Mouse (Mus musculus) forebrain, embryonic 15.5 days (tissue): ENCODE measurements at regions not wholly inside any gene's neighbourhood (a gene's known extent, or its start where the extent isn't known, plus 50 kb on each side); places are given as distances from the start of the nearest gene placed in this dataset.

Experiments
- ATAC-seq: fragments of 200-750 bp; cut with Nextera tagmentation; replicated peaks from 2 replicates; pipeline ENCODE4 v1.8.0; 2017; ENCODE audit warnings: mild to moderate bottlenecking, moderate TSS enrichment, moderate library complexity
- H3K27ac ChIP-seq: fragments of 300-500 bp; sonication (generic); replicated peaks from 2 replicates; pipeline ENCODE4 v1.5.1; 2015; ENCODE audit warnings: mild to moderate bottlenecking, inconsistent platforms
- H3K27me3 ChIP-seq: fragments of 300-500 bp; sonication (generic); 2 replicates; pipeline ENCODE4 v1.6.1; 2015; ENCODE audit warnings: inconsistent platforms
- H3K36me3 ChIP-seq: fragments of 300-500 bp; sonication (generic); 2 replicates; pipeline ENCODE4 v1.6.1; 2015; ENCODE audit warnings: mild to moderate bottlenecking, inconsistent platforms
- H3K4me1 ChIP-seq: fragments of 300-500 bp; sonication (generic); 2 replicates; pipeline ENCODE4 v1.6.1; 2015; ENCODE audit warnings: inconsistent platforms
- H3K4me2 ChIP-seq: fragments of 300-500 bp; sonication (generic); replicated peaks from 2 replicates; pipeline ENCODE4 v1.6.1; 2015; ENCODE audit warnings: mild to moderate bottlenecking, inconsistent platforms
- H3K4me3 ChIP-seq: fragments of 300-500 bp; sonication (generic); 2 replicates; pipeline ENCODE4 v1.5.1; 2015; ENCODE audit warnings: mild to moderate bottlenecking, inconsistent platforms
- H3K9ac ChIP-seq: fragments of 300-500 bp; sonication (generic); replicated peaks from 2 replicates; pipeline ENCODE4 v1.6.1; 2015; ENCODE audit warnings: mild to moderate bottlenecking, inconsistent platforms
- H3K9me3 ChIP-seq: fragments of 300-500 bp; sonication (generic); 2 replicates; pipeline ENCODE4 v1.6.1; 2016; ENCODE audit warnings: inconsistent platforms
- whole genome bisulfite sequencing: fragments of 180-500 bp; shearing (Covaris S2); methylation state at CpG from one replicate; pipeline ENCODE4 v1.1.7; 2015; ENCODE audit warnings: mixed read lengths; 5-methylcytosine and 5-hydroxymethylcytosine counted together

DNA sequence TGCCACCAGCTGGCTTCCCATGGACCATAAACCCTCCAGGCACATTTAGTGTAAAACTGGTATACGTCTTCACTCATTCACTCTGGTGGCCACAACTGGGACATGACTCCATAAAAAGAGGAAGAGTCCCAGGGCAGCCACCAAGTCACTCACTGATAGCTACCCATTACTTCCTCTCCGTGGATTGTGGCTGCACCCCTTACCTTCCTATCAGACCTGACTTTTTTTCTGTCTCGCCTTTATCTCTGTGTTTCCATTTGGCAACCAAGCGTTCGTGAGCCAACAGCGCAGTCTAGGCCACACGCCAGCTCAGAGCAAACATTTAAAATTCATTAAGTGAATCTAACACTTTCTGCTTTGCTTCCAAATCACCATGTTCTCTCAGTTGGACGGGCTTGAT, 53.9 kb upstream of the Slc44a1 start:
- no peak overlapping the region for H3K4me3 ChIP-seq
- no peaks in the 10 kb centered on the region for H3K9me3 ChIP-seq
- peaks cover 3% of the 10 kb centered on the region; the same call in 1 of the 2 replicates for H3K4me1 ChIP-seq
- ATAC-seq: no peak
- no peaks in the 10 kb centered on the region for H3K27me3 ChIP-seq
- H3K4me2 ChIP-seq: no peak overlapping the region
- no peaks in the 10 kb centered on the region for H3K36me3 ChIP-seq
- no peak overlapping the region for H3K27ac ChIP-seq
- WGBS: 61% methylated on average over 8 of the region's 8 CpGs
- H3K9ac ChIP-seq: no peak overlapping the region

GRCm38 (mm10) chr4:53384761-53385160, 55.5 kb upstream of the Slc44a1 start:
- Histone ChIP-seq H3K4me2 (no peak overlapping the region), H3K9me3 (no peaks in the 10 kb centered on the region), H3K27me3 (no peaks in the 10 kb centered on the region), H3K36me3 (no peaks in the 10 kb centered on the region), H3K27ac (no peak overlapping the region), H3K9ac (no peak overlapping the region), H3K4me3 (no peak overlapping the region), H3K4me1 (peaks cover 3% of the 10 kb centered on the region; the same call in 1 of the 2 replicates)
- WGBS: 21% methylated on average over 6 of the region's 6 CpGs
- peak; percentile 60 for ATAC-seq

DNA sequence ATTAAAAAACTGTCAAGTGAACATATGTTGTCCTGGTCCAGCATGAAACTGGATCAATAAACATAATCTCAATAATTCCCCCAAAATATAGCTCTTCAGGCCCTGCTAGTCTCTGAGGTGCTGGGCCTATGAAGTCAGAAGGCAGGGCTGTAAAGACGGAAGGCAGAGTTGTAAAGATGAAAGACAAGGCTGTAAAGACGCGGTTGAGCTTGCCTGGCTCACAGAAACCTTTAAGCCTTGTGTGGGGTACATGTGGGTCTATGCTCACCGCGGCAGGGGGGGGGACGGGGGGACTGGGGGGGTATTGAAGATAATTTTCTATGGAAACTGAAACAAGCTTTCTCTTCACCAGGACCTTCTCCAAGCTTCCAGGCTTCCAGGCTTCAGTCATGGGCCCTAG, 56.1 kb upstream of the Slc44a1 start:
- 79% methylated on average over 6 of the region's 6 CpGs for WGBS
- Histone ChIP-seq H3K27me3 (no peaks in the 10 kb centered on the region), H3K4me2 (no peak overlapping the region), H3K9ac (no peak overlapping the region), H3K27ac (no peak overlapping the region), H3K9me3 (no peaks in the 10 kb centered on the region), H3K4me1 (peaks cover 3% of the 10 kb centered on the region; the same call in 1 of the 2 replicates), H3K36me3 (no peaks in the 10 kb centered on the region), H3K4me3 (no peak overlapping the region)
- ATAC-seq: no peak

GRCm38 (mm10) chr4:53382012-53382411, 58.2 kb upstream of the Slc44a1 start:
- peaks cover 3% of the 10 kb centered on the region; the same call in 1 of the 2 replicates for H3K4me1 ChIP-seq
- no peaks in the 10 kb centered on the region for H3K36me3 ChIP-seq
- no peak overlapping the region for H3K4me2 ChIP-seq
- ATAC-seq: no peak
- 35% methylated on average over 4 of the region's 4 CpGs for WGBS
- H3K4me3 ChIP-seq: no peak overlapping the region
- no peaks in the 10 kb centered on the region for H3K9me3 ChIP-seq
- H3K27ac ChIP-seq: no peak overlapping the region
- no peaks in the 10 kb centered on the region for H3K27me3 ChIP-seq
- no peak overlapping the region for H3K9ac ChIP-seq

- Histone ChIP-seq H3K4me3 (no peak overlapping the region), H3K4me2 (no peak overlapping the region), H3K36me3 (no peaks in the 10 kb centered on the region), H3K9me3 (no peaks in the 10 kb centered on the region), H3K4me1 (peaks cover 1% of the 10 kb centered on the region; the same call in 1 of the 2 replicates), H3K27ac (no peak overlapping the region), H3K27me3 (no peaks in the 10 kb centered on the region), H3K9ac (no peak overlapping the region)
- 78% methylated on average over 1 of the region's 1 CpGs for WGBS
- ATAC-seq: no peak
These were observed 60.4 kb upstream of the Slc44a1 start for GRCm38 (mm10) chr4:53379855-53380254.

DNA sequence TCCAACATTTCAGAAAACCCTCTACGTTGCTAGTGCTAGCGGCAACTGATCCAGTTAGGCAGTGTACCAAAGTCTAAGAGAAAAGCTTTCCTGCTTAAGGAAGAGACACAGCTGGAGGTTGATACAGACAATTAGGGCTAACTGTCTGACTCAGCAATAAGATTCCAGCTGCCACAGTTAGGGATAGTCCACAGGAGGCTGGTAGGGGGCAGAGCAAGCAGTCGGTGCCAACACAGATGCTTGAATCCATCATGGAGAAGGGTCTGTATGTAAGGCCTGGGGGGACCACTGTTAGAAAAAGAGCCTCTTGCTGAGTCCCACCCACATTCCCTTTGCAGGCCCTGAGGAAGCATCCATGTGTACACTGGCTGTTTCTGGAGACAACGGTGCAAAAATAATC, 63.2 kb upstream of the Slc44a1 start:
- Histone ChIP-seq H3K27ac (no peak overlapping the region), H3K9ac (no peak overlapping the region), H3K4me1 (no peaks in the 10 kb centered on the region), H3K9me3 (no peaks in the 10 kb centered on the region), H3K4me2 (no peak overlapping the region), H3K4me3 (no peak overlapping the region), H3K36me3 (no peaks in the 10 kb centered on the region), H3K27me3 (no peaks in the 10 kb centered on the region)
- no peak for ATAC-seq
- WGBS: 59% methylated on average over 4 of the region's 4 CpGs

DNA sequence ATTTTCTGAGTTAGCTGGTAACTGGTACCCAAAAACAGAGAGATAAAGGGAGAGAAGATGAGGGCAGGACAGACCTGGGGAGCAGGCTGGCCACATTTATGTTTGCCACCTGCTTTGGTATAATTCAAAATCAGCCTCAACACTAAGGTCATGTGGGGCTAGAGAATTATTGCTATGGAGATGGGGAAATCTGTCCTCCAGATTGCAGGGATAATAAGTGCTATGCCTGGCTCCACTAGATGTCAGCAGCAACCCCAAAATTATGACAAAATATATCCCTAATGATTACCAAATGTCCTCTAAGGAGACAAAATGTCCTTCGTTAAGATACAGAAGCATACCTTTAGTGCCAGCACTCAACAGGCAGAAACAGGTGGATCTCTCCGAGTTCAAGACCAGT, 83.8 kb upstream of the Slc44a1 start:
- H3K9ac ChIP-seq: no peak overlapping the region
- peaks cover 8% of the 10 kb centered on the region; the same call in 1 of the 2 replicates for H3K4me1 ChIP-seq
- no peak overlapping the region for H3K27ac ChIP-seq
- no peak overlapping the region for H3K4me2 ChIP-seq
- WGBS: 85% methylated on average over 2 of the region's 2 CpGs
- H3K36me3 ChIP-seq: no peaks in the 10 kb centered on the region
- H3K4me3 ChIP-seq: no peak overlapping the region
- ATAC-seq: no peak
- no peaks in the 10 kb centered on the region for H3K27me3 ChIP-seq
- H3K9me3 ChIP-seq: no peaks in the 10 kb centered on the region

- no peaks in the 10 kb centered on the region for H3K9me3 ChIP-seq
- H3K4me3 ChIP-seq: no peak overlapping the region
- peak; percentile 70 for ATAC-seq
- no peak overlapping the region for H3K27ac ChIP-seq
- no peaks in the 10 kb centered on the region for H3K27me3 ChIP-seq
- peaks cover 8% of the 10 kb centered on the region; the same call in 1 of the 2 replicates for H3K4me1 ChIP-seq
- 24% methylated on average over 5 of the region's 5 CpGs for WGBS
- no peak overlapping the region for H3K4me2 ChIP-seq
- H3K36me3 ChIP-seq: no peaks in the 10 kb centered on the region
- H3K9ac ChIP-seq: no peak overlapping the region
These were observed 85.3 kb upstream of the Slc44a1 start for GRCm38 (mm10) chr4:53354961-53355360.

DNA sequence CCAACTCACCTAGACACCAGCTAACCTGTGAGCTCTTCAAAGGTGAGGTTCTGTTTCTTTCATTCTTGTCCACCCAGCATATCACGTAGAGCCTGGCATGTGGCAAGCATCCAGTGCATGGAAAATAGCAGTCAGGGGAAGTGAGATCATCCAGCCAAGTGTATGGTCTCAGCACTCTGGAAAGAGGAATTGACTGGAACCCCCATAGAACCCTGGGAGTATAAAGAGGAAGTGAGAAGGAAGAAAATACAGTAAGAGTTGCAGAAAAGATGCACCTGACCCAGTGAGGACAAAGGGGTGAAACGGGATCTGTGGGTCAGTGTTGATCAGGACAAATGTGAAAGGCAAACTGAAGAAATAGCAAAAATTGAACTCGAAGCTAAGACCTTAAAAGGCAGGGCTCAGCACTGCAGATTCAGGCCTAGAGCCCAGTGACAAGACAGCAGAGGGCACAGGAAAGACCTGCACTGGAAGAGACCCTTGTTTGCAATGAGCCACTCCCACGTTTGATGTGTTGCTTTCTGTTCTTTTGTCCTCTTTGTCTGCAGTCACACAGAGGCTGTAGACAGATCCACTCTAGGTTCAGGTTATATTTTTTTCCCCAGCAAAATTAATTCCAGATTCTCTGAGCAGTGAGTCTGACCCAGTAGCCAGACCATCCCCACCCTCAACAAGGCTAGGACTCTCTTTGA, 86.7 kb upstream of the Slc44a1 start:
- Histone ChIP-seq H3K27me3 (no peaks in the 10 kb centered on the region), H3K4me2 (no peak overlapping the region), H3K27ac (no peak overlapping the region), H3K4me1 (peaks cover 8% of the 10 kb centered on the region; the same call in 1 of the 2 replicates), H3K4me3 (no peak overlapping the region), H3K9ac (no peak overlapping the region), H3K36me3 (no peaks in the 10 kb centered on the region), H3K9me3 (no peaks in the 10 kb centered on the region)
- 54% methylated on average over 4 of the region's 4 CpGs for WGBS
- ATAC-seq: no peak

DNA sequence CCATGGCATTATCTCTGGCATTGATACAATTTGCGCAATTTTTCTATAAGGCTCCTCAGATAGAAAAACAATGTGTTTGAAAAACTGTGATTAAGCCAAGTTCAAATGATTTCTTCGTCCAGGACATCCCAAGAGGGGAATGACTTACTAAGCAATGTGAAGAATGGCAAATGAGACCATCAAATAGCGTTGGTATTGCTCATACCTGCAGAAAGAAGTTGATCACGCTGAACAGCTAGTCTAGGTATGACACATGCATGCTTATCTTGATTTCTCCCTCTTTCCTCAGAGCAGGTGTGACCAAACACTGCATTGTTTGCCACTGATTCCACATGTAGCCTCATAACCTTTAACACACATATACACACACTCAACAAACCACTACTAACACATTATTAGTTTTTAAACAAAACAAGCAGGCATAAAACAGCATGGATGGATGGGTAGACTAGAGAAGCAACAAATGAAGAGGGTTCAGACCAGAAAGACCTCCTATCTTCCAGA, 89.1 kb upstream of the Slc44a1 start:
- no peaks in the 10 kb centered on the region for H3K9me3 ChIP-seq
- no peaks in the 10 kb centered on the region for H3K27me3 ChIP-seq
- H3K9ac ChIP-seq: no peak overlapping the region
- ATAC-seq: no peak
- peaks cover 8% of the 10 kb centered on the region; the same call in 1 of the 2 replicates for H3K4me1 ChIP-seq
- H3K27ac ChIP-seq: no peak overlapping the region
- H3K4me2 ChIP-seq: no peak overlapping the region
- no peaks in the 10 kb centered on the region for H3K36me3 ChIP-seq
- H3K4me3 ChIP-seq: no peak overlapping the region
- 90% methylated on average over 4 of the region's 4 CpGs for WGBS

DNA sequence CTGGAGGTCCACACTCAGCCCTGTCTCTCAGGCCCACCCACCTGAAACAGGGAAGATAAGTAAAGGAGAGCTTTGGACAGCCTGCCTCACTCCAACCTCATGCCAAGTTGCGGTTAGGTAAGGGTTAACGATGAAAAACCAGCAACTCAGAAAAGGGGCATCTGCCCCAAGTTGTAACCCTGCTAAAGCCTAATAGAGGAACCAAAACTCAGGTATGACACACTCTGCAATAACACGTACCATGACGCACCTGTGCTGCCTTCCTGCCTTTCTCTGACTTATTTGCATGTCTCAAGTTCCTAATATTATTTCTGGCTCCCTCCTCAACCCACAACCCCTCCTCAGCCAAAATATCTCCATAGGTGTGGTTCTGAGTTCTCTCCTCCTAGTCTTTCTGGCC, 94.9 kb upstream of the Slc44a1 start:
- ATAC-seq: no peak
- no peak overlapping the region for H3K4me2 ChIP-seq
- WGBS: 93% methylated on average over 4 of the region's 4 CpGs

DNA sequence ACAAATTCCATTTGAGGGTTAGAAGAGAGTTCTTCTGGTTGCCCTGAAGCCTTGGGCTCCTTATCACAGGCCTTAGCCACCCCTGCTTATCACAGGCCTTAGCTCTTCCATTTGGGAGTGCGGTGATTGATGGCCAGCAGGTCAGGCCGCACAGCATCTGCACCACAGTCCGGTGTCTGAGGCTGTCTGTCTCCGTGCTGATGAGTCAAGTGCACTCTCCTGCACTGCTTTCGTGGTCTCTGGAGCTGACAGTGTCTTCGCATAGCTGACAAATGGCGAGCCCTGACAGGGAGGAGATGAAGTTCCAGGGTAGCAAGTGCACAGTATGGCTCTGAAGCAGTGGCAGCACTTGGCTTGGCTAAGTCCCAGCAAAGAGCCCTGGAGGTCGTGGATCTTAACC, 95.7 kb upstream of the Slc44a1 start:
- no peak for ATAC-seq
- H3K9ac ChIP-seq: no peak overlapping the region
- 83% methylated on average over 8 of the region's 8 CpGs for WGBS

More for the DNA sequence above, 94.9 kb upstream of the Slc44a1 start:
- peaks cover 4% of the 10 kb centered on the region; the same call in 1 of the 2 replicates for H3K9me3 ChIP-seq
- H3K9ac ChIP-seq: no peak overlapping the region
- no peaks in the 10 kb centered on the region for H3K27me3 ChIP-seq
- H3K27ac ChIP-seq: no peak overlapping the region
- H3K36me3 ChIP-seq: no peaks in the 10 kb centered on the region
- no peaks in the 10 kb centered on the region for H3K4me1 ChIP-seq
- no peak overlapping the region for H3K4me3 ChIP-seq

GRCm38 (mm10) chr4:53341181-53341580, 99.0 kb upstream of the Slc44a1 start:
- Histone ChIP-seq H3K4me2 (no peak overlapping the region), H3K27ac (no peak overlapping the region), H3K4me1 (no peaks in the 10 kb centered on the region), H3K36me3 (no peaks in the 10 kb centered on the region), H3K4me3 (no peak overlapping the region), H3K27me3 (no peaks in the 10 kb centered on the region), H3K9ac (no peak overlapping the region), H3K9me3 (peaks cover 4% of the 10 kb centered on the region; the same call in 1 of the 2 replicates)
- no peak for ATAC-seq
- WGBS: 97% methylated on average over 4 of the region's 4 CpGs

More for the DNA sequence above, 95.7 kb upstream of the Slc44a1 start:
- Histone ChIP-seq H3K27me3 (no peaks in the 10 kb centered on the region), H3K27ac (no peak overlapping the region), H3K9me3 (peaks cover 4% of the 10 kb centered on the region; the same call in 1 of the 2 replicates), H3K36me3 (no peaks in the 10 kb centered on the region), H3K4me1 (no peaks in the 10 kb centered on the region), H3K4me3 (no peak overlapping the region), H3K4me2 (no peak overlapping the region)
